Mouse (Mus musculus) right cerebral cortex, adult 2 months (tissue): ENCODE results near the gene Mcemp1.
A peak's percentile ranks its signal among the peaks of the same experiment; 100 is the strongest.

Source experiments
- DNase-seq, 2 experiments: peaks; one replicate each; pipeline ENCODE4 v3.0.0; 2021 to 2022; ENCODE audit warnings: low spot score in 2 of 2

Gene Mcemp1

GRCm38 (mm10) chr8:3665507-3665906 lies at the start of gene Mcemp1:
Gene Mcemp1 (plus strand): TSS chr8:3665754.
- DNase-seq, result no peak

GRCm38 (mm10) chr8:3621199-3621970 lies 44.2 kb upstream of the Mcemp1 start, which contains the start of the genes Xab2 and Pet100:
Gene Xab2 (minus strand): TSS chr8:3621316.
Gene Pet100 (plus strand): TSS chr8:3621548.
- peak; percentile 99 to 100 for DNase-seq

GRCm38 (mm10) chr8:3622119-3622518 lies 43.4 kb upstream of the Mcemp1 start:
- no peak for DNase-seq

- DNase-seq, result no peak
Measured at GRCm38 (mm10) chr8:3625445-3625844, 40.1 kb upstream of the Mcemp1 start, which contains the start of gene Pcp2. Gene Pcp2 (minus strand): TSS chr8:3625545.

GRCm38 (mm10) chr8:3626971-3627370 lies 38.6 kb upstream of the Mcemp1 start:
- DNase-seq, result no peak

- DNase-seq, result peak in 1 of 2 experiments; percentile 47
Measured at GRCm38 (mm10) chr8:3628014-3628413, 37.5 kb upstream of the Mcemp1 start.

GRCm38 (mm10) chr8:3630647-3631477 lies 34.7 kb upstream of the Mcemp1 start, which contains the start of gene Stxbp2:
Gene Stxbp2 (plus strand): TSS chr8:3630955.
- DNase-seq, result peak; percentile 70

GRCm38 (mm10) chr8:3631478-3631875 lies 34.1 kb upstream of the Mcemp1 start:
- no peak for DNase-seq

GRCm38 (mm10) chr8:3645804-3646203 lies 19.8 kb upstream of the Mcemp1 start:
- no peak for DNase-seq

GRCm38 (mm10) chr8:3646824-3647531 lies 18.6 kb upstream of the Mcemp1 start:
- no peak for DNase-seq

GRCm38 (mm10) chr8:3647561-3647960 lies 18.0 kb upstream of the Mcemp1 start:
- DNase-seq, result no peak

- DNase-seq, result no peak
Measured at GRCm38 (mm10) chr8:3648268-3648667, 17.3 kb upstream of the Mcemp1 start.

- DNase-seq, result no peak
Measured at GRCm38 (mm10) chr8:3648990-3649389, 16.6 kb upstream of the Mcemp1 start.

- DNase-seq, result no peak
Measured at GRCm38 (mm10) chr8:3652845-3653244, 12.7 kb upstream of the Mcemp1 start.

- peak; percentile 25 to 31 for DNase-seq
Measured at GRCm38 (mm10) chr8:3654726-3655508, 10.6 kb upstream of the Mcemp1 start.

GRCm38 (mm10) chr8:3655526-3655925 lies 10.0 kb upstream of the Mcemp1 start, which contains the start of gene Retn:
Gene Retn (plus strand): TSS chr8:3655770.
- no peak for DNase-seq

- peak; percentile 47 to 51 for DNase-seq
Measured at GRCm38 (mm10) chr8:3656725-3657381, 8.7 kb upstream of the Mcemp1 start.

- no peak for DNase-seq
Measured at GRCm38 (mm10) chr8:3660889-3661288, 4.7 kb upstream of the Mcemp1 start.

- no peak for DNase-seq
Measured at GRCm38 (mm10) chr8:3664405-3664804, 1.1 kb upstream of the Mcemp1 start.

- no peak for DNase-seq
Measured at GRCm38 (mm10) chr8:3670388-3670787, 4.8 kb downstream of the Mcemp1 start.
